Mouse (Mus musculus) hindlimb bud, embryonic 11.5 days (tissue): Measurements from ENCODE around the gene Vmn2r20.
"Not testable (repeated sequence)": the region's sequence is repeated elsewhere in the genome, so short reads cannot be mapped to it uniquely, and the experiment has no call there.

Experiments
- DNase-seq: peaks from one replicate; pipeline ENCODE4 v3.0.0-alpha.2; 2012; ENCODE audit warnings: low read depth, low spot score; ENCODE audit errors: extremely low spot score

Gene Vmn2r20

GRCm38 (mm10) chr6:123418016-123418415, at the start of gene Vmn2r20:
TSS of gene Vmn2r20 (minus strand) at chr6:123418116.
- not testable (repeated sequence) for DNase-seq

GRCm38 (mm10) chr6:123424413-123424812, 6.5 kb upstream of the Vmn2r20 start:
- DNase-seq: not testable (repeated sequence)

- not testable (repeated sequence) for DNase-seq
Measured at GRCm38 (mm10) chr6:123406918-123407665, 10.8 kb downstream of the Vmn2r20 start.

GRCm38 (mm10) chr6:123388824-123389223, 29.1 kb downstream of the Vmn2r20 start:
- not testable (repeated sequence) for DNase-seq

GRCm38 (mm10) chr6:123346141-123346540, 71.8 kb downstream of the Vmn2r20 start:
- DNase-seq: no peak

GRCm38 (mm10) chr6:123340093-123340492, 77.8 kb downstream of the Vmn2r20 start:
- DNase-seq: no peak

GRCm38 (mm10) chr6:123332503-123332902, 85.4 kb downstream of the Vmn2r20 start:
- no peak for DNase-seq
